18 mouse cellular contexts compared by ENCODE assay signal in genomic region chr9:109929131-109929530, GRCm38 (mm10). TPM values are rescaled to one million over a fixed set of nuclear protein-coding genes. Genes with fewer than 3 reads are reported as not detected.
DNase-seq lines count a peak whose midpoint lies in the region; TF ChIP-seq lines count a peak whose summit lies in the region.
"Had no signal": no experiment of that assay in that cellular context is flagged by ENCODE, and none has a peak within 500 bp of the region (broad histone marks: within the 10 kb centered on the region; RNA-seq: fewer than 3 reads in every experiment).

No protein-coding gene starts in this region.

- DNase-seq in heart, adult 11 months, result peak; percentile 60
- DNase-seq in heart, adult 9 months (ENCODE audit: low spot score in 2 of 2), result no peak
- no peak for DNase-seq in MEL (ENCODE audit: low read depth, low spot score)
- no peak for DNase-seq in layer of hippocampus, adult 9-11 months
- DNase-seq: adrenal gland, adult 2 months; adrenal gland, adult 8-10 months; adrenal gland, postnatal 10 days; adrenal gland, postnatal 14 days; adrenal gland, postnatal 25 days; adrenal gland, postnatal 36 days; B cell, adult 2 months; cerebellum, adult 11 months; cerebellum, adult 11-12 months; cerebellum, adult 18-20 months; cerebellum, adult 2 months had no signal

- H3K9me3 ChIP-seq in MEL (replicated peaks; ENCODE audit: insufficient read depth, low read length), result no peaks in the 10 kb centered on the region
- H3K9me3 ChIP-seq: G1E had no signal

- no peak for TF ChIP-seq RAD21 in MEL (IDR thresholded peaks at IDR 0.05; ENCODE audit: low read depth, low read length)

- no peak overlapping the region for H3K9ac ChIP-seq in MEL (ENCODE audit: control insufficient read depth, low read depth, low read length, poor library complexity, severe bottlenecking)

- H3K27ac ChIP-seq in MEL (ENCODE audit: control insufficient read depth, low read depth, low read length), result no peak overlapping the region

- peaks cover 0 to 11% of the 10 kb centered on the region in 2 experiments; a peak in 2 of 4 replicates for H3K36me3 ChIP-seq in MEL (ENCODE audit: control insufficient read depth in 1 of 2, insufficient read depth in 2 of 2, low read length in 2 of 2)
- H3K36me3 ChIP-seq: G1E had no signal

- H3K27me3 ChIP-seq in MEL (ENCODE audit: control insufficient read depth in 1 of 2, insufficient read depth in 2 of 2, low read length in 2 of 2), result no peaks in the 10 kb centered on the region
- H3K27me3 ChIP-seq: CH12.LX, Patski had no signal

- no peak for TF ChIP-seq EP300 in MEL (IDR thresholded peaks at IDR 0.05; ENCODE audit: low read depth in 1 of 2, low read length in 2 of 2)

- TF ChIP-seq POLR2A in MEL (IDR thresholded peaks at IDR 0.05; ENCODE audit: control insufficient read depth in 1 of 2, insufficient read depth in 1 of 2, low read depth in 1 of 2, low read length in 2 of 2, poor library complexity in 1 of 2), result no peak

- peaks cover 2 to 8% of the 10 kb centered on the region in 2 experiments for H3K4me1 ChIP-seq in MEL (ENCODE audit: control insufficient read depth in 1 of 2, insufficient read depth in 2 of 2, low read length in 2 of 2)

- H3K4me3 ChIP-seq in MEL (ENCODE audit: control insufficient read depth in 1 of 2, insufficient read depth in 1 of 2, low read depth in 2 of 2, low read length in 2 of 2), result no peak overlapping the region

- H3K79me2 ChIP-seq in MEL (ENCODE audit: control insufficient read depth, insufficient read depth, low read length, poor library complexity), result no peaks in the 10 kb centered on the region; the same call in 1 of the 2 replicates

- TF ChIP-seq CTCF in MEL (IDR thresholded peaks at IDR 0.05 in 2 of 3, conservative IDR thresholded peaks at IDR 0.05 in 1 of 3; ENCODE audit: control insufficient read depth in 1 of 3, insufficient read depth in 1 of 3, low read depth in 2 of 3, low read length in 3 of 3, poor library complexity in 1 of 3, severe bottlenecking in 1 of 3), result no peak

TF ChIP-seq in MEL, 35 proteins besides CTCF, POLR2A, EP300 and RAD21:
- TF ChIP-seq TBP (IDR thresholded peaks at IDR 0.05; ENCODE audit: low read depth, low read length), result peak; percentile 67
- no peak for TF ChIP-seq CHD2 (IDR thresholded peaks at IDR 0.05; ENCODE audit: low read length)

RNA-seq across cellular contexts. Expression of gene Map4, which starts 2.1 kb away (rescaled TPM):
- 14.5 and 20.7 TPM in 2 replicates for total RNA-seq in MEL (2012; rRNA removed)
- polyA plus RNA-seq in MEL (2012; ENCODE audit: insufficient read depth in 1 of 2, insufficient read length in 2 of 2, low read depth in 1 of 2, low replicate concordance in 2 of 2, missing spikeins in 1 of 2), result 10 to 100 TPM in 1 of 2 experiments, not detected in 1; 47.8 TPM

RNA-seq across cellular contexts. Expression of gene Cdc25a, which starts 53.8 kb away (rescaled TPM):
- total RNA-seq in MEL (2012; rRNA removed), result 50.6 and 67.4 TPM in 2 replicates
- 10 to 100 TPM; 67.2 to 79.4 TPM for polyA plus RNA-seq in MEL (2012; ENCODE audit: insufficient read depth in 1 of 2, insufficient read length in 2 of 2, low read depth in 1 of 2, low replicate concordance in 2 of 2, missing spikeins in 1 of 2)
